Mouse (Mus musculus): ENCODE data around the gene Rnf215.

Gene Rnf215

GRCm38 (mm10) chr11:4190677-4191076 lies 55.7 kb downstream of the Rnf215 start:
- no peak for DNase-seq (ENCODE audit: low read depth, low spot score)

Measured in telencephalon, adult 2 months (tissue).